Comparison of ENCODE assay signal across 11 mouse cellular contexts in the genomic region with DNA sequence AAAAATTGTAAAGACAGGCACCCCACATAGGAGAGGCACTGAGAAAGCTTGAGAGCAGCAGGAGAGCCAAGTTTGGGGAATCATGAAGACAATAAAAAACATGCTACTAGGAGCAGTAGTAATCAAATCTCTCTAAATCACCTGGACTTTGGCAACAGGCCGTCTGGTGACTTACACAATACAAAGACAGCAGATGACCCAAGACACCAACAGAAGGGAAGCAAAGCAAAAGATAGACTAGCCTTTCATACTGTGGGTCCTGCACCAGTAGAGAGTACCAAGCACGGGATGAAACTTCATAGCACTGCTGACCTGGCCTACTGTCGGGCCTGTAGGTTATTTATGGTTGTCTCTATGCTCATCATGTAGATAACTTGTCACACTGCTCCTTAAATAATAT. TPM values are rescaled to one million over a fixed set of nuclear protein-coding genes. Genes with fewer than 3 reads are reported as not detected.
DNase-seq lines count a peak whose midpoint lies in the region; ATAC-seq lines count a peak whose summit lies in the region.
"Had no signal": no experiment of that assay in that cellular context is flagged by ENCODE, and none has a peak within 500 bp of the region (broad histone marks: within the 10 kb centered on the region; RNA-seq: fewer than 3 reads in every experiment).

No protein-coding gene starts in this region.

- peak overlapping the region; percentile 21 for H3K4me3 ChIP-seq in heart, embryonic 13.5 days
- H3K4me3 ChIP-seq in megakaryocyte, embryonic 14.5 days (replicated peaks), result peak overlapping the region; percentile 35
- no peak overlapping the region for H3K4me3 ChIP-seq in intestine, embryonic 14.5 days (ENCODE audit: low read depth, low read length)
- no peak overlapping the region for H3K4me3 ChIP-seq in stomach, embryonic 14.5 days (ENCODE audit: low read depth, low read length)

- DNase-seq in heart, postnatal 25 days (ENCODE audit: low spot score), result no peak
- no peak for DNase-seq in intestine, embryonic 14.5 days (ENCODE audit: low spot score)
- no peak for DNase-seq in cerebellum, adult 18-20 months
- DNase-seq: embryo, embryonic 11 days had no signal

- ATAC-seq in heart, embryonic 13.5 days (ENCODE audit: extremely low read depth, insufficient number of reproducible peaks, low FRiP score, low TSS enrichment), result no peak
- no peak for ATAC-seq in megakaryocyte, adult 5-6 weeks (ENCODE audit: poor library complexity, severe bottlenecking)
- no peak for ATAC-seq in intestine, embryonic 14.5 days (replicated peaks; ENCODE audit: low FRiP score, low TSS enrichment, low read depth)
- ATAC-seq in stomach, embryonic 14.5 days (ENCODE audit: insufficient number of reproducible peaks, insufficient read depth, low FRiP score, low read depth), result no peak
- ATAC-seq in cerebellum, adult (ENCODE audit: insufficient number of reproducible peaks, low FRiP score, low TSS enrichment), result no peak
- ATAC-seq: activated CD4-positive, CD25-positive, alpha-beta regulatory T cell, adult 4 months; inflammation-experienced regulatory T-cells, adult 6 months had no signal

- peak overlapping the region; percentile 35 for H3K4me2 ChIP-seq in heart, embryonic 13.5 days
- H3K4me2 ChIP-seq in intestine, embryonic 14.5 days (ENCODE audit: low read length), result peak overlapping the region; percentile 18; the same call in 1 of the 2 replicates
- H3K4me2 ChIP-seq in stomach, embryonic 14.5 days (replicated peaks; ENCODE audit: low read depth, low read length), result peak overlapping the region; percentile 18; the same call in 1 of the 2 replicates

- no peaks in the 10 kb centered on the region for H3K27me3 ChIP-seq in heart, embryonic 13.5 days (replicated peaks)
- H3K27me3 ChIP-seq in megakaryocyte, embryonic 14.5 days (replicated peaks), result no peaks in the 10 kb centered on the region
- no peaks in the 10 kb centered on the region for H3K27me3 ChIP-seq in intestine, embryonic 14.5 days (replicated peaks; ENCODE audit: control insufficient read depth, insufficient read depth, low read length)
- H3K27me3 ChIP-seq in stomach, embryonic 14.5 days (ENCODE audit: control insufficient read depth, insufficient read depth, low read length), result no peaks in the 10 kb centered on the region

- intact Hi-C loops in heart, postnatal 25 days (cut with DNase I), result loop anchor here (10.0 kb wide), 1 partner anchor 365 kb away; no protein-coding TSS in a partner anchor

- 63% methylated on average over 3 of the region's 3 CpGs for WGBS in heart, embryonic 13.5 days
- 57% methylated on average over 3 of the region's 3 CpGs for WGBS in intestine, embryonic 14.5 days
- 55% methylated on average over 3 of the region's 3 CpGs for WGBS in stomach, embryonic 14.5 days

- H3K9ac ChIP-seq in heart, embryonic 13.5 days, result peak overlapping the region; percentile 61
- no peak overlapping the region for H3K9ac ChIP-seq in intestine, embryonic 14.5 days (ENCODE audit: low read length)
- 0 out of 2 replicates have a peak overlapping the region, but pooled peaks have one; percentile 10 for H3K9ac ChIP-seq in stomach, embryonic 14.5 days (replicated peaks; ENCODE audit: low read depth, low read length)

- peaks cover 50% of the 10 kb centered on the region for H3K4me1 ChIP-seq in heart, embryonic 13.5 days
- H3K4me1 ChIP-seq in megakaryocyte, embryonic 14.5 days, result peaks cover 61% of the 10 kb centered on the region
- peaks cover 34% of the 10 kb centered on the region for H3K4me1 ChIP-seq in intestine, embryonic 14.5 days (replicated peaks; ENCODE audit: control insufficient read depth, insufficient read depth, low read length)
- peaks cover 27% of the 10 kb centered on the region for H3K4me1 ChIP-seq in stomach, embryonic 14.5 days (ENCODE audit: control insufficient read depth, insufficient read depth, low read length)

- peaks cover 79% of the 10 kb centered on the region for H3K36me3 ChIP-seq in heart, embryonic 13.5 days
- H3K36me3 ChIP-seq in megakaryocyte, embryonic 14.5 days (replicated peaks; ENCODE audit: low read length), result peaks cover 87% of the 10 kb centered on the region
- peaks cover 82% of the 10 kb centered on the region for H3K36me3 ChIP-seq in intestine, embryonic 14.5 days (ENCODE audit: control insufficient read depth, insufficient read depth, low read length)
- H3K36me3 ChIP-seq in stomach, embryonic 14.5 days (ENCODE audit: control insufficient read depth, insufficient read depth, low read length), result peaks cover 69% of the 10 kb centered on the region

- H3K27ac ChIP-seq in heart, embryonic 13.5 days (replicated peaks), result no peak overlapping the region
- no peak overlapping the region for H3K27ac ChIP-seq in intestine, embryonic 14.5 days (ENCODE audit: low read depth)
- H3K27ac ChIP-seq in stomach, embryonic 14.5 days (ENCODE audit: low read length), result no peak overlapping the region

- no peaks in the 10 kb centered on the region for H3K9me3 ChIP-seq in heart, embryonic 13.5 days
- no peaks in the 10 kb centered on the region for H3K9me3 ChIP-seq in megakaryocyte, embryonic 14.5 days
- no peaks in the 10 kb centered on the region for H3K9me3 ChIP-seq in intestine, embryonic 14.5 days (ENCODE audit: control insufficient read depth, low read length)
- H3K9me3 ChIP-seq in stomach, embryonic 14.5 days (ENCODE audit: control insufficient read depth, low read depth, low read length), result no peaks in the 10 kb centered on the region

RNA-seq across cellular contexts. Expression of a gene that starts 5.1 kb away (rescaled TPM):
- 435 and 494 TPM in 2 replicates for polyA plus RNA-seq in heart, embryonic 13.5 days (2015; fragmentation: Nextera tagmentation; extraction: Ambion mirVana)
- total RNA-seq in heart, postnatal 25 days (2021), result 100 to 1,000 TPM; 341 to 452 TPM
- 6.4 and 61.7 TPM in 2 replicates for polyA plus RNA-seq in megakaryocyte, embryonic 14.5 days (2012; ENCODE audit: insufficient read depth, low replicate concordance)
- 448 and 496 TPM in 2 replicates for total RNA-seq in megakaryocyte, adult 5-6 weeks (2015)
- total RNA-seq in megakaryocyte, adult 5-6 weeks (2017), result 724 and 818 TPM in 2 replicates
- 459 and 488 TPM in 2 replicates for polyA plus RNA-seq in intestine, embryonic 14.5 days (2014; fragmentation: Nextera tagmentation; extraction: Ambion mirVana)
- polyA plus RNA-seq in stomach, embryonic 14.5 days (2014; fragmentation: Nextera tagmentation; extraction: Ambion mirVana), result 437 and 516 TPM in 2 replicates

RNA-seq across cellular contexts. Expression of a gene that starts 5.4 kb away (rescaled TPM):
- polyA plus RNA-seq in heart, embryonic 13.5 days (2015; fragmentation: Nextera tagmentation; extraction: Ambion mirVana), result 1.8 and 2.1 TPM in 2 replicates
- total RNA-seq in heart, postnatal 25 days (2021), result 1 to 10 TPM; 1.4 to 2.0 TPM
- polyA plus RNA-seq in megakaryocyte, embryonic 14.5 days (2012; ENCODE audit: insufficient read depth, low replicate concordance), result not detected in 2 replicates
- 0.41 and 0.67 TPM in 2 replicates for total RNA-seq in megakaryocyte, adult 5-6 weeks (2015)
- total RNA-seq in megakaryocyte, adult 5-6 weeks (2017), result 0.44 TPM in 1 of 2 replicates, not detected in the other
- polyA plus RNA-seq in intestine, embryonic 14.5 days (2014; fragmentation: Nextera tagmentation; extraction: Ambion mirVana), result 3.5 and 3.7 TPM in 2 replicates
- polyA plus RNA-seq in stomach, embryonic 14.5 days (2014; fragmentation: Nextera tagmentation; extraction: Ambion mirVana), result 1.7 and 1.8 TPM in 2 replicates

Comparison
In these comparisons a context has a peak if more than half of its experiments do, and no peak if none do; other contexts are left out.
1. H3K4me3 ChIP-seq: peak in heart, embryonic 13.5 days (single experiment) and megakaryocyte, embryonic 14.5 days (single experiment); none in intestine, embryonic 14.5 days (single experiment) and stomach, embryonic 14.5 days (single experiment).
2. Peak in every context shown above with its lines, with median percentiles within 50 percentile points of each other: H3K4me2 ChIP-seq.